12 mouse cellular contexts compared by ENCODE assay signal in genomic region chr10:39405982-39406797, GRCm38 (mm10). TPM values are rescaled to one million over a fixed set of nuclear protein-coding genes. Genes with fewer than 3 reads are reported as not detected.
DNase-seq lines count a peak whose midpoint lies in the region; ATAC-seq and TF ChIP-seq lines count a peak whose summit lies in the region.
"Had no signal": no experiment of that assay in that cellular context is flagged by ENCODE, and none has a peak within 500 bp of the region (broad histone marks: within the 10 kb centered on the region; RNA-seq: fewer than 3 reads in every experiment).

No protein-coding gene starts in this region.

- no peak overlapping the region for H3K4me3 ChIP-seq in hindbrain, embryonic 15.5 days
- no peak overlapping the region for H3K4me3 ChIP-seq in hindbrain, embryonic 14.5 days (replicated peaks; ENCODE audit: low read length)
- H3K4me3 ChIP-seq in midbrain, embryonic 13.5 days (replicated peaks), result no peak overlapping the region
- H3K4me3 ChIP-seq in midbrain, postnatal 0 days (ENCODE audit: low read depth, low read length), result no peak overlapping the region
- H3K4me3 ChIP-seq: megakaryocyte, embryonic 14.5 days had no signal

- peak; percentile 27; the same call in 1 of the 2 replicates for ATAC-seq in hindbrain, embryonic 15.5 days (ENCODE audit: low FRiP score, low read depth)
- no peak for ATAC-seq in hindbrain, embryonic 14.5 days (ENCODE audit: low FRiP score)
- ATAC-seq in midbrain, embryonic 13.5 days, result peak; percentile 24; the same call in 1 of the 2 replicates
- no peak for ATAC-seq in midbrain, postnatal 0 days (ENCODE audit: low FRiP score)
- ATAC-seq in frontal cortex, adult (ENCODE audit: low TSS enrichment), result no peak
- ATAC-seq: activated CD4-positive, CD25-positive, alpha-beta regulatory T cell, adult 4 months had no signal

- no peaks in the 10 kb centered on the region for H3K9me3 ChIP-seq in hindbrain, embryonic 15.5 days
- no peaks in the 10 kb centered on the region for H3K9me3 ChIP-seq in hindbrain, embryonic 14.5 days (ENCODE audit: control insufficient read depth, low read length)
- H3K9me3 ChIP-seq in midbrain, embryonic 13.5 days, result no peaks in the 10 kb centered on the region
- H3K9me3 ChIP-seq in midbrain, postnatal 0 days (ENCODE audit: low read length), result no peaks in the 10 kb centered on the region

- DNase-seq in adrenal gland, postnatal 14 days, result peak; percentile 20
- DNase-seq in adrenal gland, postnatal 10 days, result no peak
- DNase-seq in hindbrain, embryonic 14.5 days (ENCODE audit: low spot score), result no peak
- DNase-seq in midbrain, postnatal 0 days (ENCODE audit: low spot score), result no peak
- no peak for DNase-seq in yolk sac, embryonic 10.5 days (ENCODE audit: low spot score)
- DNase-seq: gastrocnemius, postnatal 10 days; left cerebral cortex, postnatal 4 days had no signal

- TF ChIP-seq CTCF in midbrain, postnatal 0 days (IDR thresholded peaks at IDR 0.05), result no peak

- H3K4me1 ChIP-seq in hindbrain, embryonic 15.5 days (replicated peaks), result peaks cover 35% of the 10 kb centered on the region
- no peaks in the 10 kb centered on the region for H3K4me1 ChIP-seq in hindbrain, embryonic 14.5 days (replicated peaks; ENCODE audit: control insufficient read depth, insufficient read depth, low read length)
- H3K4me1 ChIP-seq in midbrain, embryonic 13.5 days (replicated peaks), result peaks cover 15% of the 10 kb centered on the region
- peaks cover 4% of the 10 kb centered on the region; the same call in 1 of the 2 replicates for H3K4me1 ChIP-seq in midbrain, postnatal 0 days (ENCODE audit: insufficient read depth, low read length)

- no peak overlapping the region for H3K9ac ChIP-seq in hindbrain, embryonic 15.5 days
- no peak overlapping the region for H3K9ac ChIP-seq in hindbrain, embryonic 14.5 days
- H3K9ac ChIP-seq in midbrain, embryonic 13.5 days (replicated peaks), result no peak overlapping the region
- H3K9ac ChIP-seq in midbrain, postnatal 0 days (replicated peaks; ENCODE audit: low read length, poor library complexity, severe bottlenecking), result no peak overlapping the region

- 60% methylated on average over 10 of the region's 10 CpGs for WGBS in hindbrain, embryonic 15.5 days
- 72% methylated on average over 10 of the region's 10 CpGs for WGBS in hindbrain, embryonic 14.5 days
- 62% methylated on average over 10 of the region's 10 CpGs for WGBS in midbrain, embryonic 13.5 days
- 64% methylated on average over 10 of the region's 10 CpGs for WGBS in midbrain, postnatal 0 days

- H3K27ac ChIP-seq in hindbrain, embryonic 15.5 days (replicated peaks), result no peak overlapping the region; the same call in 1 of the 2 replicates
- no peak overlapping the region for H3K27ac ChIP-seq in hindbrain, embryonic 14.5 days
- H3K27ac ChIP-seq in midbrain, embryonic 13.5 days, result no peak overlapping the region
- no peak overlapping the region for H3K27ac ChIP-seq in midbrain, postnatal 0 days (ENCODE audit: low read depth, low read length)

- H3K36me3 ChIP-seq in hindbrain, embryonic 15.5 days, result no peaks in the 10 kb centered on the region
- no peaks in the 10 kb centered on the region for H3K36me3 ChIP-seq in hindbrain, embryonic 14.5 days (replicated peaks; ENCODE audit: control insufficient read depth, insufficient read depth)
- H3K36me3 ChIP-seq in midbrain, embryonic 13.5 days, result no peaks in the 10 kb centered on the region; the same call in 1 of the 2 replicates
- H3K36me3 ChIP-seq in midbrain, postnatal 0 days (ENCODE audit: insufficient read depth, low read length), result no peaks in the 10 kb centered on the region

- no peak overlapping the region for H3K4me2 ChIP-seq in hindbrain, embryonic 15.5 days
- H3K4me2 ChIP-seq in hindbrain, embryonic 14.5 days (replicated peaks), result no peak overlapping the region
- no peak overlapping the region for H3K4me2 ChIP-seq in midbrain, embryonic 13.5 days (replicated peaks)
- H3K4me2 ChIP-seq in midbrain, postnatal 0 days (ENCODE audit: low read depth, low read length, poor library complexity, severe bottlenecking), result no peak overlapping the region

- H3K27me3 ChIP-seq in hindbrain, embryonic 15.5 days, result no peaks in the 10 kb centered on the region
- no peaks in the 10 kb centered on the region for H3K27me3 ChIP-seq in hindbrain, embryonic 14.5 days (ENCODE audit: control insufficient read depth, insufficient read depth, low read length)
- H3K27me3 ChIP-seq in midbrain, embryonic 13.5 days, result no peaks in the 10 kb centered on the region
- H3K27me3 ChIP-seq in midbrain, postnatal 0 days (ENCODE audit: insufficient read depth, low read length), result no peaks in the 10 kb centered on the region
- H3K27me3 ChIP-seq: megakaryocyte, embryonic 14.5 days had no signal

RNA-seq across cellular contexts. Expression of gene Fyn, which starts 37.5 kb away (rescaled TPM):
- total RNA-seq in adrenal gland, postnatal 14 days (2021), result 51.8 and 73.6 TPM in 2 replicates
- total RNA-seq in adrenal gland, postnatal 10 days (2021), result 10 to 100 TPM; 46.6 to 48.6 TPM
- polyA plus RNA-seq in hindbrain, embryonic 15.5 days (2015; fragmentation: Nextera tagmentation; extraction: Ambion mirVana), result 72.7 and 79.1 TPM in 2 replicates
- polyA plus RNA-seq in hindbrain, embryonic 14.5 days (2014; fragmentation: Nextera tagmentation; extraction: Ambion mirVana), result 105 and 112 TPM in 2 replicates
- polyA plus RNA-seq in midbrain, embryonic 13.5 days (2015; fragmentation: Nextera tagmentation; extraction: Ambion mirVana), result 62.4 and 64.8 TPM in 2 replicates
- 121 and 133 TPM in 2 replicates for total RNA-seq in midbrain, postnatal 0 days (2014; rRNA removed)
- 75.6 and 82.9 TPM in 2 replicates for polyA plus RNA-seq in midbrain, postnatal 0 days (2015; fragmentation: Nextera tagmentation; extraction: Ambion mirVana)

Comparison
In these comparisons a context has a peak if more than half of its experiments do, and no peak if none do; other contexts are left out.
1. ATAC-seq: peak in hindbrain, embryonic 15.5 days (single experiment) and midbrain, embryonic 13.5 days (single experiment); none in hindbrain, embryonic 14.5 days (single experiment), midbrain, postnatal 0 days (single experiment) and frontal cortex, adult (single experiment).